Mouse (Mus musculus): ENCODE data around the gene Sec22a.

The Sec22a gene

DNA sequence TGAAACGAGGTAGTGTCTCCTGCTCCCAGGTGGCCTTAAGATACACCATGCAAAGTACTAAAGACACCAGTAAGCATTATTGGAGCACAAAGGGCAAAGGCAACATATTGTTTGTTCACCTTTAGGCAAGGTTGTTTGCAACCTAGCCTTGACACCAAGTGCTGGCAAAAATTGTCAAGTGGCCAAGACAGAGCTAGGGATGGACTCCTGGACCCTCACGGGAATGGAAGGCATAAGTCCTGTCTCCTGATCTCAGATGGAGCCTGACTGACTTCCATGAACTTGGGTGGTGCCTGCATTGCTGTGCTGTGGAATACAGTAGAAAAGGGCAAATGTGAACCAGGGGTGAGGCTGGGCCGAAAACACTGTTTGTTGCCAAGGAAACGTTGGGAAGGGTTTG is 54.1 kb downstream of the Sec22a start:
- DNase-seq: no peak

DNA sequence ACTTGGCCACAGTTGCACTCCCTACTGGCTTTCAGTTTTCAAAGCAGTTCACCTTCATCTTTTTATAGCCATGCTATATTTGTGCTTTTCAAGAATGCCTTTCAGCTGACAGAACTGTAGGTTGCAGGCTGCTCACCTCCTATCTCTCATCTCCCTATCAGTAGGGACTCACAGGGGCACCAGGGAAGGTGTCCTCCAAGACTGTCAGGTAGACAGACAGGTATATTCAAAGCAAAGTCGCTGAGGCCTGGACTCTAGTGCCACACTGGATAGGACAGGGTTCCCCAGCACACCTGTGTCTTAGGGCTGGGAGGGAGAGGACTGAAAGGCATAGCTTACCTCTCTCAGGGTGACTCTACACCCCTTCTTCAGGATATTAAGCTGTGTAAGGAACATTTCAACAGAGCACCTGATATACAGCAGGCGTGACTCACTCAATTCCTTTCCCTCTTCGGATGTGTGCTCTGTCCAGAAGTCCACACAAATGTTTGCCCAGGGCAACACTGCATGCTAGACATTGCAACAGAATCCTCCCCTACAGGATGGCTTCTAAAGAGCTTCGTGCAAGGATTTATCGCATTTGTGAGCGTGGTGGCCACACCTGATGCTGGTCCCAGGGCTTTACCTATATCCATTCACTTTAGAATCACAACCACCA is 55.1 kb downstream of the Sec22a start:
- DNase-seq: no peak

DNA sequence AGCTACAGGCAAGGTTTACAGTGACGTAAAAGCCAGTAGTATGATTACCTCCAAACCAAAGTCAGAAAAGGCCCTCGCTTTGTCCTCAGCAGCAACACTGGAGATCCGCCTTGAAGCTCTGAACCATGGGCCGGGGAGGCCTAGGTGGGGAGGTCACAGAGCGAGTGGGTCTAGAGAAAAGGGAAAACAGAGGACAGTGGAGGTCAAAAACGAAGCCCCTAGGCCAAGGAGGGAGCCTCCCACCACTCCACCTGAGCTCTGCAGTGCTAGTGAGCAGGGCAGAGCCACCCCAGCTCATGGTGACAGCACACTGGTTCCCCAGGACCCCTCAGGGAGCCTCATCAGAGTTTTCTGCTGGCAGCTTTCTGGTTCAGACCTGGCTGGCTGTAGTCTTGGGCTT is 55.7 kb downstream of the Sec22a start:
- no peak for DNase-seq

DNA sequence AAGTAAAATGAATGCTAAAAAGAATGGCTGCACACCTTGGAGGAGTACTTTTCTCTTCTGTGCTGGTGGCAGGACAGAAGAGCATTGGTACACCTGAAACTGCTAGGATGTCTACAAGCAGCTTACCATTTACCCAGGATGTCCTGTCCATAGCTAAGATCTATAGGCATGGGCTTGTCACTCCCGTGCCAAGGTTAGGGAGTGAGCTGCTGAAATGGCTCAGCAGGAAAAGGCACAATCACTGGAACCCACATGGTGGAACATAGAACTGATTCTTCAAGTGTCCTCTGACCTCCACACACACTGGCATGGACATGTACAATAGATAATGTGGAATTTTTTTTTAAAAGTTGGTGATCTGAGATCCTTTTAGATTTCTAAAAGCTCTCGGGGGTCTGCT is 56.4 kb downstream of the Sec22a start:
- DNase-seq: no peak

DNA sequence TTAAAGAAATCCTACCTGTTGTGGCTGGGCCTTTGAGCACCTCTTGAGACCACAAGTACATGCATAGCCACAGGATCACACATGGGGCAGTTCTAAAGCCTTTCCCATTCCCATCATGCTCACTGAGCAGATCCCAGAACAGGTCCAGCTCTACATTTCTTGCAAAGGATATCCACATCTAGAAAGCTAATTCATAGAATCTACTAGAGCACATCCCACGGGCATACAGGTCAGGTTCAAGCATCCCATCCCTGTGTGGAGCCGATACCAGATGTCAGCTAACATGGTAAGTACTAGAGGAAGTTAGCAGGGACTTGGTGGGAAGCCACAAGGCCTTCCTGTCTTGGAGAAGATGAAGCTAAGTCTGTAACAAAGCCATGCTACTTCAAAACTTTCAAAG is 57.1 kb downstream of the Sec22a start:
- no peak for DNase-seq

DNA sequence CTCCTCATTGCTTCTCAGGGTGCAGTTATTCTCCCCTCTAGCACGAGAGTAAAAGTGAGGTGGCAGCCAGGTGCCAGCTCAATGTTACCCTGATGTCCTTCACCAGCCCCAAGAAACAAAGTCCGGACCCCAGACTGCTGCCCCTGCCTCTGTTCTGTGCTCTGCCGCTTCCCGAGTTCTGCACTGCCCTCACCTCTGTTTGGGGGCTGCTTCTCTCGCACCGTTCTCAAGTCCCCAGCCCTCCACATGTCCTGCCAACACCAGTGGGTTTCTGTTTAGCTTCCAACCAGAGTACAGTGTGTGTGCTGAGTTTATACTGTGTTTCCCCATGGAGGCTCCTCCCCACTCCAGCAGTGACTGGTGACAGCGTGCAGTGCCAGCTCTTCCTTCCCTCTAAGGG is 58.5 kb downstream of the Sec22a start:
- DNase-seq: no peak

DNA sequence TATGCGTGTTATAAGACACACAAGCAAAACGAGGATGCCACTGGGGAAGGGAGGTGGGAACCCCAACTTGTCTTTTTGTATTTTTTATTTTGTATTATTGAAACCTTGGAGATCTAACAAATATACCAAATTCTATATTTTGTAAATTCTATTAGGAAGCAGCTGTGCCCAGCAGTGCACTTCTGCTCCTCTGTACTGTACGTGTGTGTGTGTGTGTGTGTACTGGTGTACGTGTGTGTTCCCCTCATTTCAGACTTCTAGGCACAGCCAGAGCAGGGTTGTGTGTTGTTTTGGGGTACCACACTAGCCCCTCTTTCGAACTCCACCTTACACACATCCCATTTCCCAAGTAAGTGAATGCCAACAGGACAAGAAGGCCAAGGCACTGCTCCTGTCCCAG is 59.3 kb downstream of the Sec22a start:
- DNase-seq: no peak

DNA sequence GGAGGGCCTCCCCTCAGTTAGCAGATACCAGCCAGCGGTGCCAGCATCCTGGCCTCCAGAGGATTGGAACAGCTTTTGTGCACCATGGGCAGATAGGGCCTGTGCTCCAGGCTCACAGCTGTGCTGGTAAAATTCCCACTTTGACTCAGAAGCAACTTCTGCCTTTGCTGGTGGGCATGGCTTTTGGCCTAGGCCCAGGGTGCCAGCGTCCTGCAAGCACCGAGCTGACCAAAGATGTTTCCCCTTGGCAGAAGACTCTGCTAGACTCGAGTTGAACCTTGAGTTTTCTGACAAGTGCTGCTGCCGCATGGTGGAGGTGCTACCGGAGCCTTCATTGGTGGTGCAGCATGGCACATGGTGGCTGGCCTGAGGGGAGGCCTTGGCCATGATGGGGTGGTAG is 60.0 kb downstream of the Sec22a start:
- DNase-seq: no peak

DNA sequence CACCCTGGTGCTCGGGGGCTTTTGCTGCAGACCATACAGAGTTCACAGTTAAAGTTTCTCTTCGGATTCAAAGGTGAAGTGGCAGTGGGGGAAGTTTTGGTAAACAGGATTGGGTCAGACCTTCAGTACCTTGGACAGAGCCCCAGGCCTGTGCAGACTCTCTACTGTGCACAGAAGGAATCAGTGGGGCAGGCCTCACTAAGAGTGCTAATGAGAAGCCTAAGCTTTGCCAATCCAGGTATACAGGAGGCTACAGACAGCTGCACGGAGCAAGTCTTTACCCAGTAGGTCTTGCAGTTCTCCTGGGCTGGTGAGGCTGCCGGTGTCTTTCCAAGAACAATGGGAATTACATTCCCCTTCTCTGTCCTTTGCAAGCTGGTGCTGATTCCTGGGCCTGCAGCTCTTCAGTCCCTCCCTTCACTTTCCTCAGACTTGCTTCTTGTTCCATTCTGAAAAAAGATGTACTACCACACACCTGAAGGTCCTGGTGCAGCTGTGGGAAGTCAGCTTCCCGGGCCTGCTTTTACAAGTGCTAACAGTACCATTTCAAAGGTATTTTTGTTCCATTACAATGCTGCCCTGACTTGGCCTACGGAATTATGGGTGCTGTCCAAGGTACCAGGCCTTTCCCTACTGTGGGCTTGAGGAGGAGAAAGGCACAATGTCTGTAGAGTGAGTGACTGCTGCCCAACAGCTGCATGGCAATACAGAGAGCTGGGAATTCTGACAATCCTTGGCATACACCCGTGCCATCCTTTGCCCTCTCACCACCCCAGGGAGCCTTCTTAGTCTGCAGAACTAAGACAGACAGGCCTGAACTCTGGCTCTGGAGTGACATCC is 61.1 kb downstream of the Sec22a start:
- peak; percentile 73 to 76 for DNase-seq

DNA sequence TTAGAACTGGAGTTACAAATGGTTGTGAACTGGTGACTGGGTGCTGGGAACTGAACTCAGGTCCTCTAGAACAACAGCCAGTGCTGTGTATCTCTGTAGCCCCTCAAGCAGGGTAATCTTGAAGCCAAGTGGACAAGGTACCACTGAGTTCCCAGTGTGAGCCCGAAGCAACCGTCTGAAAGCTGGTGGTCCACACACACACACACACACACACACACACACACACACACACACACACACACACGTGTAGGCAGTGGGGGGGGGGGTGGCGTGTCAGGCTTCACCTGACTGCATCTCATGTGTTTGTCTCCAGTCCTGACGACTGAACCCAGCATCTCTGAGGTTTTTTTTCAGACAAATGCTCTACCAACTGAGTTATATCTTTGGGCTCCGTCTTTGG is 63.6 kb downstream of the Sec22a start:
- DNase-seq: no peak

DNA sequence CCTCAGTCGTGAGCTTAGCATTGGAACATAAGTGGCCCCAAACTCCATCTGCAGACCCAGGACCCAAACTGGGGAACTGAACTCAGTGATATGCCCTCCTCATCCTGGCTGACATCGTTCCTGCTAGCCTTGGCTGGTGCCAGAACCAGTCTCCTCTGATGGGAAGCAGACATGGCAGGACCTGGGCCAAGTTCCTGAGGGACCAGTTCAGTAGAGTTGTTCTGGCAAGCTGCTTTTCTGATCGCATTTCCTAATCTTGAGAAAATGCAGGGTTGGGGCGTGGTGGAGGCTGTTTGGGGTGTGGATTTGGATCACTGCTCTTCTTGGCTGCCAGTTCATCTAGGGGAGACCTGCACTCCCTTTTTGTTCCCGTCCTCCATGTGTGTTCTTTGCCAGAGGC is 65.9 kb downstream of the Sec22a start:
- DNase-seq: no peak

DNA sequence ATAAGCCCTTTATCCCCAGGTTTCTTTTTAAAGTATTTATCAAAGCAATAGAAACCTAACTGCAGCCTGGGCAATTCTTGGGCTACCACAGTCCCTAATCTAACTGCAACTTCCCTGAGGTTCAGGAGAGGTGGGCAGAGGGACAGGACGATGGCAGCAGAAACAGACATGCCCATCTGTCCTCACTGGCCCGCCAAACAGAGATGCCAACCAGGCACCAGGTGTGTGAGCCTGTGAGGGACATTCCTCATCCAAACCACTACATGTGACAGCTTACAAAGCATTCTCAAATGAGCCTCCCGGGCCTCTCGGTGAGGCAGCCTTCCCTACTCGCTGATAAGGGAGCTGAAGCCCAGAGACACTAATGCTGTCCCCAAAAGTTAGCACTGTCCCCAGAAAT is 76.5 kb downstream of the Sec22a start:
- DNase-seq: no peak

DNA sequence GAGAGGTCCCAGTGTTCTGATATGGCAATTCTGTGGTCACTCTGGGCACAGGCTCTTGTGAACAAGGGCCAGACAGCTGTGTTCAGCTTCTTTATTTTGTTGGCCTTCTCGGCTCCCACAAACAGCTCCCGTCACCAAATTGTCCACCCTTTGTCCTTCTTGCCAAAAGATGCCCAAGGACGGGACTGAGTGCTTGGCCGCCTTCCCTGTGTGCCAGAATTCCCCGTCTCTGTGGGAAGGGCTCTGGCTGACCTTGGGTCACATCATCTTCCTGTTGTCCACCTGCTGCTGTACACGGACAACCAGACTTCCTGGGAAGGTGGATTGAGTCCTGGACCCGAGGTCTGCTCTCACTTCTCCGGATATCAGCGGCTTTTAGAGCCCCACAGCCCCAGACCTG is 77.9 kb downstream of the Sec22a start:
- DNase-seq: no peak

DNA sequence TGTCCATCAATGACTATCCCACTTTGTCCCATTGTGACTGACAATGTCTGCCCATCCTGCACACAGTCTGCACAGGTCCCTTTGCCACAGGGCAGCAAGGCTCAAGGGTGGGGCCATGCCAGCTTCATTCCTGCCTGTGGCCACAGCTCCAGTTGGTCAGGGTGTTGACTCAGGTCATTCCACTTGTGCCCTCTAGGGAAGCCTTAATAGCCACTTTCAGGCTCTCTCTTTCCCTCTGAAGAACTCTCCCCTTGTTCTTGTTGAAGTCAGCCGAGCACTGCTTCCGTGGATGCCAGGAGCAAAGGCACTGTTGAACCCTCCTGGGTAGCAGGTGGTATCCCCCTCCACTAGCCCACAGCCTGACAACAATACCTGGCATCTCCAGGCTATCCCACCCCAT is 81.3 kb downstream of the Sec22a start:
- DNase-seq: no peak

DNA sequence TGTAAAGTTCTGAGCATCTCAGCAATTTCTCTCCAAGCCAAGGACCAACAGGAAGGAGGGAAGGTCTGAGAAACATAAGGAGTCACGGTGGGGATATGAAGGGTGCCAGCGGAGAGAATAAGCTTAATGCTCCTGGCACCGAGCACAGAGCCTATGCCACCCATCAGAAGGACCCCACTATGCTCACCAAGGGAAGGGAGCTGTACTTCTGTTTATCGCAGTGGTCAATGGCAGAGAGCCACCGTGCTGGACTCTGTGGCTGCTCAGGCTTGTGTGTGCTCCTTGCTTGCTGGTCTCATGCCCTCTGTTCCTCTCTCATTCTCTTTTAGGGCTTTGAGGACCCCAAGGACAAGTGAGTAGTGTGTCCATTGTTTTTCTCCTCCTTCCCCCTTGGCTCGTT is 85.6 kb downstream of the Sec22a start:
- no peak for DNase-seq

DNA sequence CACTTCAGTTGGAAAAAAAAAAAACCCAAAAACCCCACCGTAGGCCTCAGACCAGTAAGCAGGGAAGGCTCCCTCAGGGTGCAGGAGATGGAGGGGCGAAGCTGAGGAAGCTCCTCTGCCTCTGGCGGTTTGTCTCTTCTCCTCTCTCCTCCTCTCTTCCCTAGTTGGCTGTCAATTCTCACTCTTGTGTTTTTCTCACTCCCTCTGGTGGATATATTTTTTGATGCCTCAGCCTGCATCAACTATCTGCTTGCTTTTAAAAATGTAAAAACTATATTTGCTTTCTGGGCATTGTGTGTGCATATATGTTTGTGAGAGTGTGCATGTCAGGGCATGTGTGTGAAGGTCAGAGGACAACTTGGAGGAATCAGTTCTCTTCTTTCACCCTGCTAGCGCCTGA is 91.3 kb downstream of the Sec22a start:
- DNase-seq: no peak

DNA sequence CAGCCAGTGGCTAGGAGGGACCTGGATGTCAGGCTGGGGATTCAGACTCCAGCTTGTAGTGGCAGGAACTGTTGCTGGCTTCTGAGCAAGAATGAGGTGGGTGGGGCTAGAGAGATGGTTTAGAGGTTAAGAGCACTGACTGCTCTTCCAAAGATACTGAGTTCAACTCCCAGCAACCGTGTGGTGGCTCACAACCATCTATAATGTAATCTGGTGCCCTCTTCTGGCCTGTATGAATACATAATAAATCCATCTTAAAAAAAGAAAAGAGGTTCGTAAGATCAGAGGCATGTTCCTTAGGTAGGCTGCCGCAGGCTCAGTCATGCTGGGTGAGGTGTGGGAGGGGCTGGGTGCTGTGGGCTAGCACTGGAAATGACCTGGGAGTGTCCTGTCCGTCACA is 92.1 kb downstream of the Sec22a start:
- peak in 1 of 2 experiments; percentile 10 for DNase-seq

DNA sequence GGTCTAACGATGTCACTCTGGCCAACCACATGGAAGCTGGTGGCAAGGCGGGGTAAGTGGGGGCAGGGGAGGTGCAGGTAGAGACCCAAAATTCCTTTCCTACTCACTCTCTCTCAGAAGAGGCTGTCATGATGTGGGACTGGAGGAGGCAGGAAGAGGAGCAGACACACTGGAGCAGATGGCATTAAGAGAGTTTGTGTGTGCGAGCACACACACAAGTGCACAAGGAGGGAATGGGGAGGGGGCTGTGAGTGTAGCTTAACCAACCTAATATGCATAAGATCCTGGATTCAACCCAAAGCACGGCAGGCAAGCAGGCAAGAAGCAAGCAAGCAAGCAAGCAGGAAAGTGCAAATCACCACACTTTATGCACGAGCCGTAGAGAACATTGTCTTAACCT is 92.8 kb downstream of the Sec22a start:
- DNase-seq: no peak

DNA sequence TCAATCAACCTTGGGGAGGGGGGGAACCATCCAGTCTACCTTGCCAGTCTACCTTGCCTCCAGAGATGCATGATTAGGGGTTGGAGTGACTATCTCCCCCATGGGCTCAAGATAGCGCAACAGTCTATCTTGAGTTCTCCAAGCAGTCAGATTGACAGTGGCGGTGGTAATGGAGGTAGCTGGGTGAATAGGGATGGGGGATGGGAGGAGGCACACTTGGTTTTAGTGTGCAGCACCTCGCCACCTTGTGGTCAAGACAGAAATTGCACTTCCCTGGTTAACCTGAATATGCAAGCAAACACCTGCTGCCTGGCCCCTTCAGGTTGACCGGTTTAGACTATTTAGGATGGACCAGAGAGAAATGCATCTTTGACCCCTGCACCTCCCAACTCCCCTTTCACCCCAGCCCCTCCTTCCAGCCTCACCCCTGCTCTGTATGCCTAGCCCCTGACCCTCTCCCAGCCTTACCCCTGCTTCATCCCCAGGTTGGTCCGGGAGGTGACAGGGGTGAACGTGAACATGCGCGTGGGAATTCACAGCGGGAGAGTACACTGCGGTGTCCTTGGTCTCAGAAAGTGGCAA is 93.3 kb downstream of the Sec22a start:
- peak; percentile 89 to 91 for DNase-seq
